Mouse (Mus musculus) megakaryocyte-erythroid progenitor cell, adult 5 weeks (primary cell): Measurements from ENCODE around the gene Dyx1c1. TPM values are rescaled to one million over a fixed set of nuclear protein-coding genes. Genes with fewer than 3 reads are reported as not detected.

Experiments
- polyA plus RNA-seq: library from polyadenylated mRNA; stranded (reverse); fragments of >175 nt; gene quantifications from 2 replicates; pipeline ENCODE4 v1.2.3, GENCODE M21; 2012

Dyx1c1 gene
- polyA plus RNA-seq = 0.05 and 0.23 TPM in 2 replicates

GRCm38 (mm10) chr9:72958521-72959450 is at the start of gene Dyx1c1, which contains the start of gene Gm44503:
TSS of gene Dyx1c1 (plus strand) at chr9:72958785.
TSS of gene Gm44503 (plus strand) at chr9:72958852.

GRCm38 (mm10) chr9:72925021-72925934 is 33.3 kb upstream of the Dyx1c1 start, which contains the start of gene Pygo1:
TSS of gene Pygo1 (plus strand) at chr9:72925645.

GRCm38 (mm10) chr9:72985250-72986220 is 26.9 kb downstream of the Dyx1c1 start, which contains the start of the genes Ccpg1os and Ccpg1:
TSS of gene Ccpg1os (minus strand) at chr9:72985382.
TSS of gene Ccpg1 (plus strand) at chr9:72985429.

Other genes starting within 250 kb of the Dyx1c1 start
- under 0.01 and 0.21 TPM in 2 replicates for gene Prtg, start 151.9 kb upstream of the Dyx1c1 start, polyA plus RNA-seq
- gene Pygo1, start 33.1 kb upstream of the Dyx1c1 start, polyA plus RNA-seq = 0.01 and 0.02 TPM in 2 replicates
- gene Gm44503, start 67 bp downstream of the Dyx1c1 start, polyA plus RNA-seq = not detected in 2 replicates
- gene Ccpg1os, start 26.6 kb downstream of the Dyx1c1 start, polyA plus RNA-seq = 0.83 and 0.96 TPM in 2 replicates
- 6.0 and 8.7 TPM in 2 replicates for gene Ccpg1, start 26.6 kb downstream of the Dyx1c1 start, polyA plus RNA-seq
- gene Pigb, start 81.6 kb downstream of the Dyx1c1 start, polyA plus RNA-seq = 2.5 and 3.4 TPM in 2 replicates
- 52.5 and 71.0 TPM in 2 replicates for gene Rab27a, start 86.1 kb downstream of the Dyx1c1 start, polyA plus RNA-seq
- 0.37 and 0.59 TPM in 2 replicates for gene Khdc3, start 143.1 kb downstream of the Dyx1c1 start, polyA plus RNA-seq
- gene Gm20509, start 143.7 kb downstream of the Dyx1c1 start, polyA plus RNA-seq = 0.12 TPM in 1 of 2 replicates, not detected in the other
- 19.3 and 21.7 TPM in 2 replicates for gene Rsl24d1, start 154.6 kb downstream of the Dyx1c1 start, polyA plus RNA-seq